Mouse (Mus musculus) hindbrain, embryonic 12.5 days (tissue): ENCODE results near the gene Ubxn1. TPM values are rescaled to one million over a fixed set of nuclear protein-coding genes. Genes with fewer than 3 reads are reported as not detected.
"Not testable (repeated sequence)": the region's sequence is repeated elsewhere in the genome, so short reads cannot be mapped to it uniquely, and the experiment has no call there.

Experiments
- ATAC-seq: fragments of 200-750 bp; cut with Nextera tagmentation; 2 replicates; pipeline ENCODE4 v1.8.0; 2017; ENCODE audit warnings: moderate TSS enrichment; ENCODE audit not compliant: low FRiP score
- H3K27ac ChIP-seq: fragments of 300-500 bp; sonication (generic); 2 replicates; pipeline ENCODE4 v1.5.1; 2016; ENCODE audit warnings: mild to moderate bottlenecking
- H3K27me3 ChIP-seq: fragments of 300-500 bp; sonication (generic); 2 replicates; pipeline ENCODE4 v1.6.1; 2016; ENCODE audit warnings: mild to moderate bottlenecking
- H3K36me3 ChIP-seq: fragments of 300-500 bp; sonication (generic); 2 replicates; pipeline ENCODE4 v1.6.1; 2016; ENCODE audit warnings: mild to moderate bottlenecking
- H3K4me1 ChIP-seq: fragments of 300-500 bp; sonication (generic); 2 replicates; pipeline ENCODE4 v1.6.1; 2016
- H3K4me2 ChIP-seq: fragments of 300-500 bp; sonication (generic); replicated peaks from 2 replicates; pipeline ENCODE4 v1.6.1; 2016; ENCODE audit warnings: mild to moderate bottlenecking
- H3K4me3 ChIP-seq: fragments of 300-500 bp; sonication (generic); 2 replicates; pipeline ENCODE4 v1.5.1; 2016; ENCODE audit warnings: mild to moderate bottlenecking
- H3K9ac ChIP-seq: fragments of 300-500 bp; sonication (generic); 2 replicates; pipeline ENCODE4 v1.6.1; 2016; ENCODE audit warnings: mild to moderate bottlenecking, moderate library complexity
- H3K9me3 ChIP-seq: fragments of 300-500 bp; sonication (generic); replicated peaks from 2 replicates; pipeline ENCODE4 v1.6.1; 2016; ENCODE audit warnings: mild to moderate bottlenecking
- WGBS: fragments of 180-500 bp; shearing (Covaris S2); methylation state at CpG from one replicate; pipeline ENCODE4 v1.1.7; 2016; 5-methylcytosine and 5-hydroxymethylcytosine counted together
- polyA plus RNA-seq: library from polyadenylated mRNA; unstranded; fragments of >200 nt; fragmentation: Nextera tagmentation; extraction: Ambion mirVana; gene quantifications from 2 replicates; pipeline ENCODE4 v1.2.1, GENCODE M21; 2016

Gene Ubxn1
- 166 and 175 TPM in 2 replicates for polyA plus RNA-seq

DNA sequence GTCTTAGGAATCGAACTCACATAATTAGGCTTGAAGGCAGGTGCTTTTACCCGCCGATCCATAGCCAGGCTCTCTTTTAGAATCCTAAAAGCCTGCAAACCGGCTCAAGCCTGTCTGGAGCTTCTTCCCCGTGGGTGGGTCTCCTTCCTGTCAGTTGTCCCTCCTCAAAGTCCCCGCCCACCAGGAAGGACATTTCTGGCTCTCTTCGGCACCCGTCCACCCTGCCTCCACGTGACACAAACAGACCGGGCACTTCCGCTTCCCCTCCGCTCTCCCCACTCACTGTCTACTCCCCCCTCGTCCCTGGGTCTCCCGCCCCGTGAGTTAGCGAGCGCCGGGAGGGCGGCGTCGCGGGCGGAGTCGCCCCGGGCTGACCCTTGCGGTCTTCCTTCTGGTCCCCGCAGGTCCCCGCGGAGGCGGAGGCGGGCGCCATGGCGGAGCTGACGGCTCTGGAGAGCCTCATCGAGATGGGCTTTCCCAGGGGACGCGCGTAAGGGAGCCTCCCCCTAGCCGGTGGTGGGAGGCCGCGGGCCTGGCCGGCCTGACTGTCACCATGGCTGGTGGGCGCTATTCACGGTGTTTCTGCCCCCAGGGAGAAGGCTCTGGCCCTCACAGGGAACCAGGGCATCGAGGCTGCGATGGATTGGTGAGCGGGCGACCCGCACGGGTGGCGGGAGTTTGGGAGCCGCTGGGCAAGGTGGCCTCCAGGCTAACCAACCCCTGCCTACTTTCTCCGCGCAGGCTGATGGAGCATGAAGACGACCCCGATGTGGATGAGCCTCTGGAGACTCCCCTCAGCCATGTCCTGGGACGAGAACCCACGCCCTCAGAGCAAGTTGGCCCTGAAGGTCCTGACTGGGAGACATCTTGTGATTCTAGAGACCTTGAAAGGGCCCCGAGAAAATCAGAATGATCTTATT lies at the start of gene Ubxn1:
Gene Ubxn1 (plus strand): TSS at position 230 of the 920 bp plus-strand sequence.
- H3K36me3 ChIP-seq = peaks cover 34% of the 10 kb centered on the region
- no peaks in the 10 kb centered on the region for H3K27me3 ChIP-seq
- peak within 1 kb of the TSS; percentile 84 for H3K9ac ChIP-seq
- peaks cover 6% of the 10 kb centered on the region for H3K4me1 ChIP-seq
- peak within 1 kb of the TSS; percentile 74 for H3K27ac ChIP-seq
- peak; percentile 97 for ATAC-seq
- H3K9me3 ChIP-seq = no peaks in the 10 kb centered on the region
- peak within 1 kb of the TSS; percentile 83 for H3K4me2 ChIP-seq
- WGBS = 1% methylated on average over 56 of the region's 59 CpGs
- H3K4me3 ChIP-seq = peak within 1 kb of the TSS; percentile 72

DNA sequence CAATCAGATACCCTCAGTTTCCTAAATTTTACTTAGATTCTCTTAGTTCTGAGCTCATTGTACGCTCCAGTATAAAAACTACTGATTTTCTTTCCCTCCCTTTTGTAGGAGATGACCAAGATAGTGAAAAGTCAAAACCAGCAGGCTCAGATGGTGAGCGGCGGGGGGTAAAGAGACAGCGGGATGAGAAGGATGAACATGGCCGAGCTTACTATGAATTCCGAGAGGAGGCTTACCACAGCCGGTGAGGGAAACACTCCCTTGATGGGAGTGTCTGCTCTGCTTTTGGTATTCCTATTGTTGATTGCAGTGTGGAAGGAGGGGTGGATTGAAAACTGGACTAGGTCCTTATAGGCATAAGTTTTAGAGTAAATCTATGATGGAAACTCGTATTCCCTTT lies 48.6 kb upstream of the Ubxn1 start:
- peak overlapping the region; percentile 97 for H3K4me2 ChIP-seq
- ATAC-seq = no peak
- WGBS = 69% methylated on average over 8 of the region's 8 CpGs
- peak overlapping the region; percentile 98 for H3K9ac ChIP-seq
- peak overlapping the region; percentile 98 for H3K4me3 ChIP-seq
- H3K36me3 ChIP-seq = peaks cover 46% of the 10 kb centered on the region
- H3K9me3 ChIP-seq = no peaks in the 10 kb centered on the region
- H3K27ac ChIP-seq = no peak overlapping the region
- H3K4me1 ChIP-seq = peaks cover 28% of the 10 kb centered on the region
- H3K27me3 ChIP-seq = no peaks in the 10 kb centered on the region

DNA sequence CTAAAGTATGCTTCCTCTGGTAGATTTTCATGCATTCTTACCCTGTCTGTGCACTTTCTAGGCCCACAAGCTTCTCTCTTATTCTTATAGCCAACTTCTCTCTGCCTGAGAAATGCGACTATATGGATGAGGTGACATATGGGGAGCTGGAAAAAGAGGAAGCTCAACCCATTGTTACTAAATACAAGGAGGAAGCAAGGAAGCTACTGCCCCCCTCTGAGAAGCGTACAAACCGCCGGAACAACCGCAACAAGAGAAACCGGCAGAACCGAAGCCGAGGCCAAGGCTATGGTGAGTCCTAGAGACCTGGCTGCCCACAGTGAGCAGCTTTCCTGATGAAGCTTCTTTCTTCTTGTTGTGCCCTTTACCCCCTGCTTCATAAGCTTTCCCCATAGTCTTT lies 41.6 kb upstream of the Ubxn1 start, which contains the start of gene AC129217.1:
Gene AC129217.1 (plus strand): TSS at position 114 of the 400 bp plus-strand sequence.
- no peaks in the 10 kb centered on the region for H3K9me3 ChIP-seq
- 92% methylated on average over 8 of the region's 8 CpGs for WGBS
- no peaks in the 10 kb centered on the region for H3K27me3 ChIP-seq
- no peaks in the 10 kb centered on the region for H3K4me1 ChIP-seq
- no peak within 1 kb of the TSS for H3K9ac ChIP-seq
- ATAC-seq = no peak
- H3K4me2 ChIP-seq = no peak within 1 kb of the TSS
- H3K27ac ChIP-seq = no peak within 1 kb of the TSS
- peaks cover 93% of the 10 kb centered on the region for H3K36me3 ChIP-seq
- no peak within 1 kb of the TSS for H3K4me3 ChIP-seq

DNA sequence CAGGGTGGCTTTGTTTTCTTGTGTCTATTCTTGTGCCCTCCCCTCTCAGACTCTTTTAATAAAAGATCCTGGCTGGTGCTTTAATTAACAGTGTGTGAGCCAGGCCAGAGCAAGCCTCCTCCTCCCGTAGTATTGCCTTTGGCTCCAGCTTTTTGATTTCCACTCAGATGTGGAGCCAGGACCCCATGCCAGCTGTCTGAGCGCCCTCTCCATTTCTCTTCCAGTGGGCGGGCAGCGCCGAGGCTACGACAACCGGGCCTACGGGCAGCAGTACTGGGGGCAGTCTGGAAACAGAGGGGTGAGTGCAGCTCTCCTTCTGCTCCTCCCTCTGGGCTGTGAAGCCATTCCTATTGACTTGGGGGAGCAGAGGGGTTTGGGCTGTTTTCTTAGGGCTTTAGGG lies 40.6 kb upstream of the Ubxn1 start:
- 93% methylated on average over 8 of the region's 8 CpGs for WGBS
- Histone ChIP-seq H3K9ac (no peak overlapping the region), H3K36me3 (peaks cover 93% of the 10 kb centered on the region), H3K4me2 (no peak overlapping the region), H3K27ac (no peak overlapping the region), H3K9me3 (no peaks in the 10 kb centered on the region), H3K4me3 (no peak overlapping the region), H3K27me3 (no peaks in the 10 kb centered on the region), H3K4me1 (no peaks in the 10 kb centered on the region)
- no peak for ATAC-seq

DNA sequence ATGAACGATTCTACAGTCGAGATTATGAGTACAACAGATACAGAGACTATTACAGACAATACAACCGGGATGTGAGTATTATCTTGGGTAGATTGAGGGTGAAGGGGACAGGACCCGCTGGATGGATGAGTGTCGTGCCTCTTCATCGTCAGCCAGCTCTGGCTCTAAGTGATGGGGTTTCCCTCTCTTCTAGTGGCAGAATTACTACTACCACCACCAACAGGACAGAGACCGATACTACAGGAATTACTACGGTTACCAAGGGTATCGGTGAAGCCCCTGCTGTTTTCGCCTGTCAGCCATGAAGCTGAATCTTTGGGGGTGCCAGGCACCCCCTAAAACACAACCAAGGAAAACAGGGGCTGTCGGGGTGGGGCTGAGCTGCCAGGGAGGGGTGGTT lies 40.0 kb upstream of the Ubxn1 start:
- Histone ChIP-seq H3K9me3 (no peaks in the 10 kb centered on the region), H3K27me3 (no peaks in the 10 kb centered on the region), H3K36me3 (peaks cover 92% of the 10 kb centered on the region), H3K4me2 (no peak overlapping the region), H3K27ac (no peak overlapping the region), H3K4me3 (no peak overlapping the region), H3K4me1 (0 out of 2 replicates have a peak, but pooled peaks cover 1% of the 10 kb centered on the region), H3K9ac (no peak overlapping the region)
- WGBS = 83% methylated on average over 11 of the region's 11 CpGs
- no peak for ATAC-seq

DNA sequence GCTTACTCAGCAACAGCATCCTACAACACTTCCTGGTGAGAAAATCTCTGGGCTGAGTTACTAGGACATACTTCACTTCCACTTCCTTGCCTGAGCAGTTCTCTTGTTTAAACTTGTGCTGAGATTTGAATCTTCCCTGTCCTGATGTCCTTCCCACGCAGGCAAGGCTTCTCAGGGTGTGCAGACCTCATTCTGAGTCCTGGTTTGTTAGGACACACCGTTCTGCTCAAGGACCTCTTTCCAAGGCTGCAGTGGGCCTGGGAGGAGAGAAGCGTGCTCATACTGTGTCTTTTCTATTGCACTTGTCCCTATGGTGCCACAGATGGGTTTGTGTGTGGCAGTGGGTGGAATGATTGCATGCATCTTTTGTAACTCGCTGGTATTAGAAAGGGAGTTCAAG lies 38.3 kb upstream of the Ubxn1 start:
- peaks cover 3% of the 10 kb centered on the region; the same call in 1 of the 2 replicates for H3K4me1 ChIP-seq
- no peak overlapping the region for H3K9ac ChIP-seq
- no peaks in the 10 kb centered on the region for H3K27me3 ChIP-seq
- H3K4me2 ChIP-seq = no peak overlapping the region
- H3K4me3 ChIP-seq = no peak overlapping the region
- peaks cover 78% of the 10 kb centered on the region for H3K36me3 ChIP-seq
- no peak for ATAC-seq
- 96% methylated on average over 4 of the region's 4 CpGs for WGBS
- H3K9me3 ChIP-seq = no peaks in the 10 kb centered on the region
- H3K27ac ChIP-seq = no peak overlapping the region

DNA sequence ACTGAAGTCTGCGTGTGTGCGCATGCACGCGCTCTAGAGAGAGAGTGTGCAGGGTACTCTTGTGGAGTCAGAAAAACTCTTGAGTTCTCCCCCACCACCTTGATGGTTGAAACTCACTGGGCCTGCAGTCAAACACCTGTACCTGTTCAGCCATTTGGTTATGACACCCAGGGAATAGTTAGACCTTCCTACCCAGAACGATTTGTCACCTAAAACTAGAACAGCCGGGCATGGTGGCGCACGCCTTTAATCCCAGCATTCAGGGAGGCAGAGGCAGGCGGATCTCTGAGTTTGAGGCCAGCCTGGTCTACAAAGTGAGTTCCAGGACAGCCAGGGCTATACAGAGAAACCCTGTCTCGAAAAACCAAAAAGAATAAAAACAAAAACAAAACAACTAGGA lies 35.0 kb upstream of the Ubxn1 start:
- H3K27me3 ChIP-seq, H3K9me3 ChIP-seq, H3K4me3 ChIP-seq, H3K9ac ChIP-seq, H3K4me2 ChIP-seq, ATAC-seq: not testable (repeated sequence)
- Histone ChIP-seq H3K36me3 (peaks cover 48% of the 10 kb centered on the region), H3K27ac (peak overlapping the region; percentile 98; the same call in 1 of the 2 replicates), H3K4me1 (peaks cover 28% of the 10 kb centered on the region)
- WGBS = 98% methylated on average over 10 of the region's 10 CpGs

DNA sequence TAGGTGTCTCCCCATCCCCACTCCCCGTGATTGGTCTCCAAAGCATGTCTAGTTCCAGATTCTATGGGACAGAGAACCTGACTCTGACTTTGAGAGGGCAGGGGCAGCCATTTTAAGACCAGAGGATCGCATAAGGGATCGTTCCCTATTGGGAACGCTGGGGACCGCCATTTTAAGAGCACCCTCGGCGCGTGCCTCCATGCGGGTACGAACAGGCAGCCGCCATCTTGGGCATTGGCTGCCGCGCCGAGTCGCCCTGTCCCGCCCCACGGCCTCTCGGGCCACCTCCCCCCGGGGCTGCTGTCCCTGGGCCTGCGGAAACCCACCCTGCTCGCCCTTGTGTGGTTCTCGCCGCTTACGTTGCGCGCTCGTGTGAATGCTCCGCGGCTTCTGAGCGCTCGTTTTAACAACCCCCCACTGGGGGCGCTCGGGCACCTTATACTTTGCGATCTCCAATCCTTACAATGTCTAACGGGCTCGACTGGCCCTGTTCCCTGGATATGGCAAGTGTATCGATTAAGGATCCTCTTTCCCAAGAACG lies 34.0 kb upstream of the Ubxn1 start, which contains the start of gene Bscl2:
Gene Bscl2 (plus strand): TSS at position 217 of the 541 bp plus-strand sequence.
- Histone ChIP-seq H3K36me3 (peaks cover 42% of the 10 kb centered on the region), H3K9ac (peak within 1 kb of the TSS; percentile 84), H3K4me2 (peak within 1 kb of the TSS; percentile 75), H3K9me3 (no peaks in the 10 kb centered on the region), H3K27me3 (no peaks in the 10 kb centered on the region), H3K4me3 (peak within 1 kb of the TSS; percentile 45), H3K4me1 (peaks cover 29% of the 10 kb centered on the region), H3K27ac (peak within 1 kb of the TSS; percentile 98)
- ATAC-seq = peak; percentile 76
- WGBS = 1% methylated on average over 38 of the region's 38 CpGs

DNA sequence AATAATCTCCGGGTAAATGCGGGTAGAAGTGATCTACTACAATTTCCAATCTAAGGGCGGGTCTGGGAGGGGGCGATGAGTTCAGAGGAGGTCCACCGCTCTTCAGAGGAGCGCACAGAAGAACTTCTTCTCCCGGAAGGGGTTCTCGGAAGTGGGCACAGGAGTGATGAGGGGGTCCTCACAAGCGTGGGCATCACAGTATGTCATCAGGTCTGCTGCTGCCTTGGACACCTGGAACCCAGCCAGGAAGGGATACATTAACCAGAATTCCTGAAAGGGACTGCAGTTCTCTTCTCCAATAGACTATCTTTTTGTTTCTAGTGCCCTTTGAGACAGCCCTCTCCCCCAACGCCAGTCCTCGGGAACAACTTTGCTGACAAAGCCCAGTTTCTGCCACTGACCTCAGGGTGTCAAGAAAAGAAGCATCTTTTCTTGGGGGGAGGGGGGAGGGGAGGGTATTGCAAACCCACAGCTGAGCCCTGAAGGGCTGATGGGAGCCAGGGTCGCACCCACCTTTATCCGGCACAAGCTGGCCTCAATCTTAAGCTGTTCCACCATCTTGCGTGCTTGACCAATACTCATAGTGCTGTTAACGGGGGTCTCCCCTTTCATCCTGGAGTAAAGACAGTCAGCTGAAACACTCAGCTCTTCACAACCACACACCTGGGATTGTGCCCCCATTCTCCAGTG lies 33.1 kb upstream of the Ubxn1 start:
- Histone ChIP-seq H3K27me3 (no peaks in the 10 kb centered on the region), H3K9me3 (no peaks in the 10 kb centered on the region), H3K4me1 (peaks cover 29% of the 10 kb centered on the region), H3K4me3 (peak overlapping the region; percentile 45), H3K27ac (peak overlapping the region; percentile 98), H3K36me3 (peaks cover 40% of the 10 kb centered on the region), H3K9ac (peak overlapping the region; percentile 84), H3K4me2 (peak overlapping the region; percentile 75)
- WGBS = 16% methylated on average over 15 of the region's 15 CpGs
- ATAC-seq = 0 out of 2 replicates have a peak, but pooled peaks have one; percentile 18

DNA sequence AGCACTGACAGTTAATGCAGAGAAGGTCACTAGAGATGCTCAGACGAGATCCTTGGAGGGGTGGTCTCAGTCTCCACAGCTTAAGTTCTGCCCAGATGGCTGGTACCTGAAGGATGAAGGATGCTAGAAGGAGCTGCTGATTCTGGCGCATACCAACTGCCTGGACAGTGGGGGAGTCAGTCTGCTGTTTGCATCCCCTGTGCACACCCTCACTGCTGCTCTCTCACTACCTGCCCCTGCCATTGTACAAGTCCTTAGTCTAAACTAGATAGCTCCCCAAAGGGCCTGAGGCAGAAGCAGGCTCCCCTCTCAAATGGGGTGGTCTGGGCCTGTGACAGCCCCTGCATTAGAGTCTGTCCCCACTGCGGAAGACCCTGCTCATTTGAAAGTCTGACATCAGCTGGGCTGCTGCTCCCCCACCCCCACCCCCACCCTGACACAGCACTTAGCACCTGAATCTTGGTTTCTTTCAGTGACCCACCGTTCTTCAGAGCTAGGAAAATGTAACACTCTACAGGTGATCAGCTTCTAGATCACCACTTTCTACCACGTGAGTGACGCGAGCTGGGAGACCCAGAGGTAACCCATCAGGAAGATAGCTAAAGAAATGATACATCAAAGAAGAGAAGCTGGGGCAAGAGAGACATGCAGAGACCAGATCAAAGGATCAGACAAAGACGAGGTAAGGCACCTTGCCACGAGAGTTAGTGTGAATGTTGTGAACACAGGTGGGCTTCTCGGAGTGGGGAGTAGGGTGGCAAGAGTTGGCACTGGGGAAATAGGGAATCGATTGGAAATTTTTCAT lies 32.0 kb upstream of the Ubxn1 start, which contains the start of gene Gng3:
Gene Gng3 (minus strand): TSS at position 92 of the 805 bp plus-strand sequence.
- WGBS = 41% methylated on average over 11 of the region's 11 CpGs
- H3K27me3 ChIP-seq = no peaks in the 10 kb centered on the region
- peaks cover 29% of the 10 kb centered on the region for H3K4me1 ChIP-seq
- H3K4me3 ChIP-seq = peak within 1 kb of the TSS; percentile 45
- ATAC-seq = peak; percentile 90
- peak within 1 kb of the TSS; percentile 84 for H3K9ac ChIP-seq
- H3K27ac ChIP-seq = peak within 1 kb of the TSS; percentile 98
- no peaks in the 10 kb centered on the region for H3K9me3 ChIP-seq
- peak within 1 kb of the TSS; percentile 75 for H3K4me2 ChIP-seq
- peaks cover 32% of the 10 kb centered on the region for H3K36me3 ChIP-seq
